Mouse (Mus musculus) neural tube, embryonic 13.5 days (tissue): ENCODE results near the gene Rnf121. TPM values are rescaled to one million over a fixed set of nuclear protein-coding genes. Genes with fewer than 3 reads are reported as not detected.

Experiments used
- ATAC-seq: fragments of 200-750 bp; cut with Nextera tagmentation; 2 replicates; pipeline ENCODE4 v1.8.0; 2017; ENCODE audit warnings: low read depth, mild to moderate bottlenecking, moderate TSS enrichment, moderate library complexity
- H3K27ac ChIP-seq: fragments of 300-500 bp; sonication (generic); replicated peaks from 2 replicates; pipeline ENCODE4 v1.5.1; 2015; ENCODE audit warnings: moderate library complexity, mild to moderate bottlenecking, inconsistent platforms
- H3K27me3 ChIP-seq: fragments of 300-500 bp; sonication (generic); 2 replicates; pipeline ENCODE4 v1.6.1; 2015; ENCODE audit warnings: mild to moderate bottlenecking, inconsistent platforms
- H3K36me3 ChIP-seq: fragments of 300-500 bp; sonication (generic); 2 replicates; pipeline ENCODE4 v1.6.1; 2015; ENCODE audit warnings: mild to moderate bottlenecking, inconsistent platforms
- H3K4me1 ChIP-seq: fragments of 300-500 bp; sonication (generic); replicated peaks from 2 replicates; pipeline ENCODE4 v1.6.1; 2015; ENCODE audit warnings: inconsistent platforms
- H3K4me2 ChIP-seq: fragments of 300-500 bp; sonication (generic); 2 replicates; pipeline ENCODE4 v1.6.1; 2015; ENCODE audit warnings: inconsistent platforms, mild to moderate bottlenecking, moderate library complexity
- H3K4me3 ChIP-seq: fragments of 300-500 bp; sonication (generic); 2 replicates; pipeline ENCODE4 v1.5.1; 2015; ENCODE audit warnings: mild to moderate bottlenecking, inconsistent platforms
- H3K9ac ChIP-seq: fragments of 300-500 bp; sonication (generic); 2 replicates; pipeline ENCODE4 v1.6.1; 2015; ENCODE audit warnings: moderate library complexity, mild to moderate bottlenecking, inconsistent platforms
- H3K9me3 ChIP-seq: fragments of 300-500 bp; sonication (generic); 2 replicates; pipeline ENCODE4 v1.6.1; 2016; ENCODE audit warnings: inconsistent platforms
- WGBS: fragments of 180-500 bp; shearing (Covaris S2); methylation state at CpG from one replicate; pipeline ENCODE4 v1.1.7; 2015; 5-methylcytosine and 5-hydroxymethylcytosine counted together
- polyA plus RNA-seq: library from polyadenylated mRNA; unstranded; fragments of >200 nt; fragmentation: Nextera tagmentation; extraction: Ambion mirVana; gene quantifications from 2 replicates; pipeline ENCODE4 v1.2.1, GENCODE M21; 2015

Gene Rnf121
- polyA plus RNA-seq, 1 experiment from 2014 or later = 30.7 TPM

- 82% methylated on average over 1 of the region's 1 CpGs for WGBS
- Histone ChIP-seq H3K9ac (no peak overlapping the region), H3K4me2 (no peak overlapping the region), H3K27ac (no peak overlapping the region), H3K9me3 (no peaks in the 10 kb centered on the region), H3K4me3 (no peak overlapping the region), H3K36me3 (peaks cover 45% of the 10 kb centered on the region), H3K27me3 (no peaks in the 10 kb centered on the region), H3K4me1 (no peaks in the 10 kb centered on the region)
- ATAC-seq = no peak
Measured at GRCm38 (mm10) chr7:101982735-101983134, 82.5 kb downstream of the Rnf121 start.

DNA sequence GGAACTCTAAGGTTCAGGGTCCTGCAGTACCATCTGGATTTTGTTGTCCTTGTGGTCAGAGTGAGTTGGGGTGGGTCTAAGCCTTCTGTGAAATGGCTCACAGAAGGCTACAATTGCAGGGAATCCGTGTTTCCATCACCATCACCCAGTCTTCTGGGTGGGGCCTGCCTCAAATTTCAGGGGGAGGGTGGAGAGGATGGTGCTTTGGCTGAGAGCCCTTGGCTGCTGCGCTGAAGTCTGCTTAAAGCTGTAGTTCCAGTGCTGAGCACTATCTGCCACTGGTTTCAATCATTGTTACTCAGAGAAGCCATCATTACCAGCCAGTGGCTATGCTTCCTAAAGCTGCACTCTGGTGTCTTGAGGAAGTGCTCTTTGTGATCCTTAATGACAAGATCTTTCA is 90.8 kb downstream of the Rnf121 start:
- peaks cover 9% of the 10 kb centered on the region; the same call in 1 of the 2 replicates for H3K36me3 ChIP-seq
- ATAC-seq = no peak
- H3K4me2 ChIP-seq = no peak overlapping the region
- H3K9me3 ChIP-seq = no peaks in the 10 kb centered on the region
- 65% methylated on average over 2 of the region's 2 CpGs for WGBS
- H3K9ac ChIP-seq = 0 out of 2 replicates have a peak overlapping the region, but pooled peaks have one; percentile 22
- H3K4me1 ChIP-seq = peaks cover 44% of the 10 kb centered on the region
- H3K27me3 ChIP-seq = no peaks in the 10 kb centered on the region
- no peak overlapping the region for H3K4me3 ChIP-seq
- H3K27ac ChIP-seq = no peak overlapping the region

DNA sequence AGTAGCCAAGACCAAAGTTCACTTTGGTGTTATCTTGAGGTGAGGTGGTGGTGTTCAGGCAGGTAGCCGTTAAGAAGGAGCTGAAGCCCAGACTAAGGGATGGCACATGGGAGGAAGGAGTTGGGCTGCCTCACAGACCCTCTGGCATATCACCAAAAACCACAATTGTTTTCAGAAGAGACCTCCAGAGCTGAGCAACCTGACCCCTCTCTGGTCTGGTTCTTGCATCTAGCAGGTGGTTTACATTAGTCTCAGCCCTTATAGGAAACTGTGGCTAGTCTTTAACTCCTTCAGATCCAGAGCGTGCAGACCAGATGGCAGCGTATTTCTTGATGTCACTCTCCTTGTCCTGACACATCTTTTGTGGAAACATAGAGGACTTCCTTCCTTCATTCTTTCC is 91.5 kb downstream of the Rnf121 start:
- Histone ChIP-seq H3K9me3 (no peaks in the 10 kb centered on the region), H3K9ac (no peak overlapping the region), H3K36me3 (peaks cover 9% of the 10 kb centered on the region; the same call in 1 of the 2 replicates), H3K4me2 (no peak overlapping the region), H3K4me3 (no peak overlapping the region), H3K27ac (no peak overlapping the region), H3K27me3 (no peaks in the 10 kb centered on the region), H3K4me1 (peaks cover 52% of the 10 kb centered on the region)
- ATAC-seq = no peak
- 78% methylated on average over 3 of the region's 3 CpGs for WGBS

DNA sequence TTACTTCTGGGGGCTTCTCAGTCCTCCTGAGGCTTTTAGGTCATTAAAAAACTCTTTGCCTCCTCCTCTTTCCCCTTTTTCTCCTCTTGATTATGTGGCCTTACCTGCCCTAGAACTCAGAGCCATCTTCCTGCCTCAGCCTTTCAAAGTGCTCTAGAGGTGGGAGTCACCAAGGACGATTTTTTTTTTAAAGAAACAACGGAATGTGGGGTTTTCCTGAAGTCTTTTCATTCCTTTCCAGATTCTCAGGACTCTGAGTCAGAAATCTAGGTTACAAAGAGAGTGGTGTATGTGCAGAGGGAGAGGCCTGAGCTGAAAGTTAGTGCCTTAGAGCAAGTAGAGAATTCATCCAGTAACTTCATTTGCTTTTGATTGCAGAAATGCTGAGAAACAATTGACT is 93.5 kb downstream of the Rnf121 start:
- Histone ChIP-seq H3K4me2 (peak overlapping the region; percentile 72), H3K9me3 (no peaks in the 10 kb centered on the region), H3K36me3 (no peaks in the 10 kb centered on the region; the same call in 1 of the 2 replicates), H3K4me1 (peaks cover 57% of the 10 kb centered on the region), H3K27ac (peak overlapping the region; percentile 99), H3K27me3 (no peaks in the 10 kb centered on the region), H3K9ac (peak overlapping the region; percentile 89), H3K4me3 (peak overlapping the region; percentile 64)
- ATAC-seq = no peak
- 53% methylated on average over 2 of the region's 2 CpGs for WGBS

- no peaks in the 10 kb centered on the region for H3K9me3 ChIP-seq
- H3K4me2 ChIP-seq = peak overlapping the region; percentile 72
- 5% methylated on average over 19 of the region's 19 CpGs for WGBS
- peak overlapping the region; percentile 99 for H3K27ac ChIP-seq
- peak overlapping the region; percentile 89 for H3K9ac ChIP-seq
- peak overlapping the region; percentile 64 for H3K4me3 ChIP-seq
- peaks cover 57% of the 10 kb centered on the region for H3K4me1 ChIP-seq
- no peaks in the 10 kb centered on the region for H3K27me3 ChIP-seq
- no peaks in the 10 kb centered on the region for H3K36me3 ChIP-seq
- ATAC-seq = peak; percentile 80
Measured at GRCm38 (mm10) chr7:101970821-101971461, 94.3 kb downstream of the Rnf121 start.

- WGBS = 0% methylated on average over 15 of the region's 17 CpGs
- no peaks in the 10 kb centered on the region for H3K36me3 ChIP-seq
- peaks cover 57% of the 10 kb centered on the region for H3K4me1 ChIP-seq
- H3K4me2 ChIP-seq = peak overlapping the region; percentile 72
- H3K27me3 ChIP-seq = no peaks in the 10 kb centered on the region
- H3K9ac ChIP-seq = peak overlapping the region; percentile 89
- H3K4me3 ChIP-seq = peak overlapping the region; percentile 64
- H3K27ac ChIP-seq = peak overlapping the region; percentile 99
- no peaks in the 10 kb centered on the region for H3K9me3 ChIP-seq
- ATAC-seq = peak; percentile 81
Measured at GRCm38 (mm10) chr7:101970429-101970775, 94.9 kb downstream of the Rnf121 start.

- WGBS = under 1% methylated on average over 52 of the region's 53 CpGs
- Histone ChIP-seq H3K9ac (peak overlapping the region; percentile 89), H3K4me2 (peak overlapping the region; percentile 72), H3K27me3 (no peaks in the 10 kb centered on the region), H3K4me1 (peaks cover 52% of the 10 kb centered on the region), H3K4me3 (peak overlapping the region; percentile 64), H3K9me3 (no peaks in the 10 kb centered on the region), H3K36me3 (no peaks in the 10 kb centered on the region), H3K27ac (peak overlapping the region; percentile 99)
- ATAC-seq = peak; percentile 92
Measured at GRCm38 (mm10) chr7:101969694-101970428, 95.4 kb downstream of the Rnf121 start.

Other genes with a start within 250 kb of the Rnf121 start
- gene Phox2a, start 247.2 kb downstream of the Rnf121 start, polyA plus RNA-seq = 1.1 and 2.3 TPM in 2 replicates
- gene Inppl1, start 227.2 kb downstream of the Rnf121 start, polyA plus RNA-seq = 17.4 and 22.2 TPM in 2 replicates
- 2.3 and 3.3 TPM in 2 replicates for gene Folr2, start 208.3 kb downstream of the Rnf121 start, polyA plus RNA-seq
- gene Anapc15, start 201.8 kb downstream of the Rnf121 start, polyA plus RNA-seq = 72.7 and 81.9 TPM in 2 replicates
- 0.77 and 4.3 TPM in 2 replicates for gene Folr1, start 194.7 kb downstream of the Rnf121 start, polyA plus RNA-seq
- gene Lamtor1, start 159.6 kb downstream of the Rnf121 start, polyA plus RNA-seq = 134 and 139 TPM in 2 replicates
- 0.25 and 0.54 TPM in 2 replicates for gene Tomt, start 159.1 kb downstream of the Rnf121 start, polyA plus RNA-seq
- 6.6 and 8.3 TPM in 2 replicates for gene Lrrc51, start 131.6 kb downstream of the Rnf121 start, polyA plus RNA-seq
- gene Numa1, start 131.4 kb downstream of the Rnf121 start, polyA plus RNA-seq = 46.2 and 50.1 TPM in 2 replicates
- 3.7 and 4.6 TPM in 2 replicates for gene Il18bp, start 46.8 kb downstream of the Rnf121 start, polyA plus RNA-seq
- gene Xndc1, start within 50 bp of the Rnf121 start, polyA plus RNA-seq = 22.0 and 27.1 TPM in 2 replicates
- 1.9 and 2.5 TPM in 2 replicates for gene Xntrpc, start 244 bp upstream of the Rnf121 start, polyA plus RNA-seq
- gene Trpc2, start 17.6 kb upstream of the Rnf121 start, polyA plus RNA-seq = 1.8 TPM in 1 of 2 replicates, not detected in the other
- 0.71 and 1.2 TPM in 2 replicates for gene Art1, start 36.3 kb upstream of the Rnf121 start, polyA plus RNA-seq
- gene Art5, start 44.0 kb upstream of the Rnf121 start, polyA plus RNA-seq = 0.60 and 0.77 TPM in 2 replicates
- gene Chrna10, start 51.4 kb upstream of the Rnf121 start, polyA plus RNA-seq = not detected in 2 replicates
- 21.6 and 23.7 TPM in 2 replicates for gene Nup98, start 144.7 kb upstream of the Rnf121 start, polyA plus RNA-seq
- gene Pgap2, start 144.7 kb upstream of the Rnf121 start, polyA plus RNA-seq = 47.5 and 49.6 TPM in 2 replicates
- 20.1 and 22.5 TPM in 2 replicates for gene Rhog, start 190.6 kb upstream of the Rnf121 start, polyA plus RNA-seq
- 10.2 and 11.6 TPM in 2 replicates for gene Stim1, start 202.3 kb upstream of the Rnf121 start, polyA plus RNA-seq